Mouse (Mus musculus) heart, embryonic 16.5 days (tissue): ENCODE measurements around the gene Baat. TPM values are rescaled to one million over a fixed set of nuclear protein-coding genes. Genes with fewer than 3 reads are reported as not detected.

ENCODE experiments used
- polyA plus RNA-seq: library from polyadenylated mRNA; unstranded; fragments of >200 nt; fragmentation: Nextera tagmentation; extraction: Ambion mirVana; gene quantifications from 2 replicates; pipeline ENCODE4 v1.2.1, GENCODE M21; 2015

Gene Baat
- polyA plus RNA-seq, 1 experiment from 2014 or later, result 0.09 TPM

Other genes starting within 250 kb of the Baat start
- gene Acnat2, start 98.4 kb downstream of the Baat start, polyA plus RNA-seq, result not detected in 2 replicates
- gene Acnat1, start 32.6 kb downstream of the Baat start, polyA plus RNA-seq, result not detected in 2 replicates
- 59.0 and 69.5 TPM in 2 replicates for gene Mrpl50, start 14.5 kb upstream of the Baat start, polyA plus RNA-seq
- 7.0 and 7.8 TPM in 2 replicates for gene Zfp189, start 14.6 kb upstream of the Baat start, polyA plus RNA-seq
- 0.46 and 1.9 TPM in 2 replicates for gene Aldob, start 43.0 kb upstream of the Baat start, polyA plus RNA-seq
- gene Tmem246, start 91.3 kb upstream of the Baat start, polyA plus RNA-seq, result 53.8 and 63.3 TPM in 2 replicates
- gene Rnf20, start 125.4 kb upstream of the Baat start, polyA plus RNA-seq, result 22.0 and 22.1 TPM in 2 replicates
- not detected in 2 replicates for gene Ppp3r2, start 175.5 kb upstream of the Baat start, polyA plus RNA-seq